Mouse (Mus musculus) thymus, postnatal 10 days (tissue): ENCODE results near the gene Sash1.
"Not testable (repeated sequence)": the region's sequence is repeated elsewhere in the genome, so short reads cannot be mapped to it uniquely, and the experiment has no call there.

ENCODE experiments used
- DNase-seq, 2 experiments: peaks; one replicate each; pipeline ENCODE4 v3.0.0; 2021; ENCODE audit warnings: low spot score in 2 of 2

Sash1 gene

GRCm38 (mm10) chr10:8757429-8757931, 128.4 kb downstream of the Sash1 start:
- no peak for DNase-seq

- no peak for DNase-seq
These were observed 129.1 kb downstream of the Sash1 start for GRCm38 (mm10) chr10:8756604-8757354.

GRCm38 (mm10) chr10:8753377-8753776, 132.5 kb downstream of the Sash1 start:
- DNase-seq: no peak

GRCm38 (mm10) chr10:8752436-8752835, 133.4 kb downstream of the Sash1 start:
- DNase-seq: no peak

GRCm38 (mm10) chr10:8749537-8749936, 136.3 kb downstream of the Sash1 start:
- no peak for DNase-seq

GRCm38 (mm10) chr10:8747450-8748212, 138.2 kb downstream of the Sash1 start:
- no peak for DNase-seq

- no peak for DNase-seq
These were observed 139.7 kb downstream of the Sash1 start for GRCm38 (mm10) chr10:8746082-8746696.

- peak in 1 of 2 experiments; percentile 61 for DNase-seq
These were observed 143.0 kb downstream of the Sash1 start for GRCm38 (mm10) chr10:8742872-8743271.

- no peak for DNase-seq
These were observed 144.4 kb downstream of the Sash1 start for GRCm38 (mm10) chr10:8741505-8741904.

GRCm38 (mm10) chr10:8740797-8741196, 145.1 kb downstream of the Sash1 start:
- DNase-seq: no peak

GRCm38 (mm10) chr10:8729387-8730337, 156.2 kb downstream of the Sash1 start:
- DNase-seq: no peak

- no peak for DNase-seq
These were observed 166.5 kb downstream of the Sash1 start for GRCm38 (mm10) chr10:8719345-8719744.

GRCm38 (mm10) chr10:8718831-8719230, 167.0 kb downstream of the Sash1 start:
- DNase-seq: no peak

GRCm38 (mm10) chr10:8717171-8717570, 168.7 kb downstream of the Sash1 start:
- no peak for DNase-seq

GRCm38 (mm10) chr10:8715679-8716284, 170.1 kb downstream of the Sash1 start:
- peak; percentile 20 to 67 for DNase-seq

GRCm38 (mm10) chr10:8696636-8697035, 189.2 kb downstream of the Sash1 start:
- DNase-seq: not testable (repeated sequence)

GRCm38 (mm10) chr10:8693996-8694500, 191.8 kb downstream of the Sash1 start:
- DNase-seq: no peak

- DNase-seq: no peak
These were observed 192.3 kb downstream of the Sash1 start for GRCm38 (mm10) chr10:8693561-8693960.

- no peak for DNase-seq
These were observed 193.3 kb downstream of the Sash1 start for GRCm38 (mm10) chr10:8692531-8692930.

GRCm38 (mm10) chr10:8686219-8686618, 199.7 kb downstream of the Sash1 start:
- DNase-seq: no peak

GRCm38 (mm10) chr10:8685269-8685668, 200.6 kb downstream of the Sash1 start:
- no peak for DNase-seq
